Mouse (Mus musculus): ENCODE measurements at regions not wholly inside any gene's neighbourhood (a gene's known extent, or its start where the extent isn't known, plus 50 kb on each side); places are given as distances from the start of the nearest gene placed in this dataset.

- Histone ChIP-seq H3K9me3 (no peaks in the 10 kb centered on the region), H3K36me3 (replicated peaks) (no peaks in the 10 kb centered on the region), H3K27me3 (ENCODE audit: poor library complexity, severe bottlenecking) (no peaks in the 10 kb centered on the region), H3K27ac (peak overlapping the region; percentile 61), H3K4me1 (peaks cover 56% of the 10 kb centered on the region), H3K4me3 (no peak overlapping the region; the same call in 1 of the 2 replicates)
- peak; percentile 19 for DNase-seq (ENCODE audit: extremely low spot score, low spot score)
- WGBS = 11% methylated on average over 8 of the region's 8 CpGs
Observed at GRCm38 (mm10) chr7:36133658-36134143, 330.9 kb upstream of the Zfp507 start.

- Histone ChIP-seq H3K27ac (no peak overlapping the region), H3K9me3 (no peaks in the 10 kb centered on the region), H3K4me3 (no peak overlapping the region), H3K36me3 (replicated peaks) (no peaks in the 10 kb centered on the region), H3K27me3 (ENCODE audit: poor library complexity, severe bottlenecking) (no peaks in the 10 kb centered on the region), H3K4me1 (peaks cover 57% of the 10 kb centered on the region)
- WGBS = 84% methylated on average over 11 of the region's 11 CpGs
- DNase-seq (ENCODE audit: extremely low spot score, low spot score) = no peak
Observed at GRCm38 (mm10) chr7:36133026-36133425, 330.2 kb upstream of the Zfp507 start.

GRCm38 (mm10) chr7:36132569-36132968 lies 329.8 kb upstream of the Zfp507 start:
- Histone ChIP-seq H3K4me3 (no peak overlapping the region), H3K4me1 (peaks cover 57% of the 10 kb centered on the region), H3K9me3 (no peaks in the 10 kb centered on the region), H3K27ac (no peak overlapping the region), H3K27me3 (ENCODE audit: poor library complexity, severe bottlenecking) (no peaks in the 10 kb centered on the region), H3K36me3 (replicated peaks) (no peaks in the 10 kb centered on the region)
- WGBS = 81% methylated on average over 1 of the region's 1 CpGs
- no peak for DNase-seq (ENCODE audit: extremely low spot score, low spot score)

GRCm38 (mm10) chr7:36097054-36097453 lies 294.3 kb upstream of the Zfp507 start:
- DNase-seq (ENCODE audit: extremely low spot score, low spot score) = no peak
- Histone ChIP-seq H3K36me3 (replicated peaks) (no peaks in the 10 kb centered on the region), H3K4me3 (no peak overlapping the region), H3K4me1 (no peaks in the 10 kb centered on the region), H3K27me3 (ENCODE audit: poor library complexity, severe bottlenecking) (no peaks in the 10 kb centered on the region), H3K27ac (no peak overlapping the region), H3K9me3 (no peaks in the 10 kb centered on the region)
- 86% methylated on average over 4 of the region's 4 CpGs for WGBS

- no peak for DNase-seq (ENCODE audit: extremely low spot score, low spot score)
- 87% methylated on average over 20 of the region's 20 CpGs for WGBS
- Histone ChIP-seq H3K4me3 (no peak overlapping the region), H3K36me3 (replicated peaks) (no peaks in the 10 kb centered on the region), H3K9me3 (no peaks in the 10 kb centered on the region), H3K4me1 (peaks cover 5% of the 10 kb centered on the region), H3K27me3 (ENCODE audit: poor library complexity, severe bottlenecking) (no peaks in the 10 kb centered on the region), H3K27ac (no peak overlapping the region)
Observed at GRCm38 (mm10) chr7:36095258-36096130, 292.7 kb upstream of the Zfp507 start.

- 88% methylated on average over 9 of the region's 9 CpGs for WGBS
Observed at GRCm38 (mm10) chr7:36091132-36091531, 288.3 kb upstream of the Zfp507 start.

DNA sequence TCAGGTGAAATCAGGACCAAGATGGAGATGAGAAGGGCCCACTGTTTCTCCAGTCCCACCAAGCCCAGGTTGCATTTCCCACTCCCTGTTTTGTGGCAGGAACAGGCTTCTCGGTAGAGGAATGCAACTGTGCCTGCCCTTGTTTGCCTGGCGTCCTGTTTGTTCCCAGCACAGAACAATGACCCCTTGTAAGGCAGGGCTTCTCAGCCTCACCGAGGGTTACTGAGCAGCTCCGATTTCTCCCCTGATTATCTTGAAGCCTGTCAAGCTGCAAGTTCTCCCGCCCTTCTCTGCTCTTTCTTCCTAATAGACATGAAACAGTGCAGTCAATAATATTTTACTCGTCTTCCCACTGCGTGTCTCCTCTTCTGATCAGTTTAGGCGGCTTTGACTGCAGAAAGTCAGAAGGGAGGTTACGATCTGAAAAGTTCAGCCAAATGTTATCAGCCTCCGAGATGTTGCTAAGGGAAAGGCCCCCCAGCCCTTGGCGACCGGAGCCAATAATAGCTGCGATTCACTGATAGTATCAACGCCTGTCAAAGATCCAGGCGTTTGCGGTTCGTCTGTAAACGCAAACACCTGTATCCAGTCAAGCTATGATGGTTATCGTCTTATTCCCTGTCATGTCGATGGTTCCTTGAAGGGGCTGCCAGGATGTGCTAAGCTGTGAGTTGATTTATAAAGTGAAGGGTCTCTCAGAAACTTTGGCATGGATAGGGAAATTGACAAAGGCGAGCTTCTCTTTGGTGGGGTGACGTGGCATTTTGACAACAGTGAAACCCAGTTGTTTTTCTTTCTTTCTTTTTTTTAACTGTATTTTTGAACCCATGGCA lies 287.7 kb upstream of the Zfp507 start:
- H3K4me1 ChIP-seq = peaks cover 12% of the 10 kb centered on the region
- 68% methylated on average over 22 of the region's 22 CpGs for WGBS
- no peaks in the 10 kb centered on the region for H3K27me3 ChIP-seq (ENCODE audit: poor library complexity, severe bottlenecking)
- peak overlapping the region; percentile 64 for H3K27ac ChIP-seq
- DNase-seq (ENCODE audit: extremely low spot score, low spot score) = no peak
- H3K9me3 ChIP-seq = no peaks in the 10 kb centered on the region
- no peak overlapping the region for H3K4me3 ChIP-seq
- no peaks in the 10 kb centered on the region for H3K36me3 ChIP-seq (replicated peaks)

More at GRCm38 (mm10) chr7:36091132-36091531, 288.3 kb upstream of the Zfp507 start:
- no peaks in the 10 kb centered on the region for H3K9me3 ChIP-seq
- H3K4me1 ChIP-seq = peaks cover 12% of the 10 kb centered on the region
- no peaks in the 10 kb centered on the region for H3K36me3 ChIP-seq (replicated peaks)
- H3K27me3 ChIP-seq (ENCODE audit: poor library complexity, severe bottlenecking) = no peaks in the 10 kb centered on the region
- 0 out of 2 replicates have a peak overlapping the region, but pooled peaks have one; percentile 0 for H3K27ac ChIP-seq
- H3K4me3 ChIP-seq = no peak overlapping the region
- DNase-seq (ENCODE audit: extremely low spot score, low spot score) = no peak

- H3K4me3 ChIP-seq = no peak overlapping the region
- DNase-seq (ENCODE audit: extremely low spot score, low spot score) = no peak
- H3K27ac ChIP-seq = no peak overlapping the region
- H3K36me3 ChIP-seq (replicated peaks) = no peaks in the 10 kb centered on the region
- H3K9me3 ChIP-seq = no peaks in the 10 kb centered on the region
- H3K27me3 ChIP-seq (ENCODE audit: poor library complexity, severe bottlenecking) = no peaks in the 10 kb centered on the region
- WGBS = 90% methylated on average over 6 of the region's 6 CpGs
- peaks cover 12% of the 10 kb centered on the region for H3K4me1 ChIP-seq
Observed at GRCm38 (mm10) chr7:36087598-36087997, 284.8 kb upstream of the Zfp507 start.

- Histone ChIP-seq H3K9me3 (peaks cover 11% of the 10 kb centered on the region; the same call in 1 of the 2 replicates), H3K27me3 (ENCODE audit: poor library complexity, severe bottlenecking) (peaks cover 41% of the 10 kb centered on the region), H3K36me3 (replicated peaks) (no peaks in the 10 kb centered on the region), H3K27ac (no peak overlapping the region), H3K4me1 (peaks cover 35% of the 10 kb centered on the region), H3K4me3 (no peak overlapping the region)
- no peak for DNase-seq (ENCODE audit: extremely low spot score, low spot score)
- WGBS = 85% methylated on average over 6 of the region's 6 CpGs
Observed at GRCm38 (mm10) chr7:36078666-36079065, 275.9 kb upstream of the Zfp507 start.

DNA sequence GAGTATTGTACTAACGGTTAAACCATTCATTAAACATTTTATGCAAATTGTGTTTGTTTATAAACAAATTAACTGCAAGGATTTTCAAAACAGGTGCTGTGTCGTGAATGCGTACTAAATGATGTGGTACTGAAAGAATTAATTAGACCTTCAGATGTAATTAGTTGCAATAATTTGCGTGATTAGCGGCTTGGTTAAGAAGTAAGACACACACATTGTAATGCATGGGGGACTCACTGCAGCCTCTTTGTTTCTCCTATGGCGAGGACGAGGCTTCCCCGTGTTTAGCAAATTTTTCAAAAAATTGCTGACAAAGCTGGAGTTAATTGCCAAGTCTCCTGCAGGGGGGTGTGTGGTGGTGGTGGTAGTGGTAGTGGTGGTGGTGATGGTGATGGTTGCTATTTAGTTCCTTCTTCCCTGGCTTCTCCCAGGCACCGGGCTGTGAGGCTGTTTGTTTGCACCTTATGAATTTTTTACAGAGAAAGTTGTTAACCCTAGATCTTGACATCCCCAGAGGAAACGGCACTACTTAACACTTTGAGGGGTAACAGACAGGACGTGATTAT lies 275.4 kb upstream of the Zfp507 start:
- H3K9me3 ChIP-seq = peaks cover 11% of the 10 kb centered on the region; the same call in 1 of the 2 replicates
- no peaks in the 10 kb centered on the region for H3K36me3 ChIP-seq (replicated peaks)
- peaks cover 35% of the 10 kb centered on the region for H3K4me1 ChIP-seq
- peaks cover 45% of the 10 kb centered on the region for H3K27me3 ChIP-seq (ENCODE audit: poor library complexity, severe bottlenecking)
- H3K4me3 ChIP-seq = no peak overlapping the region
- 74% methylated on average over 11 of the region's 11 CpGs for WGBS
- DNase-seq (ENCODE audit: extremely low spot score, low spot score) = no peak
- no peak overlapping the region for H3K27ac ChIP-seq

DNA sequence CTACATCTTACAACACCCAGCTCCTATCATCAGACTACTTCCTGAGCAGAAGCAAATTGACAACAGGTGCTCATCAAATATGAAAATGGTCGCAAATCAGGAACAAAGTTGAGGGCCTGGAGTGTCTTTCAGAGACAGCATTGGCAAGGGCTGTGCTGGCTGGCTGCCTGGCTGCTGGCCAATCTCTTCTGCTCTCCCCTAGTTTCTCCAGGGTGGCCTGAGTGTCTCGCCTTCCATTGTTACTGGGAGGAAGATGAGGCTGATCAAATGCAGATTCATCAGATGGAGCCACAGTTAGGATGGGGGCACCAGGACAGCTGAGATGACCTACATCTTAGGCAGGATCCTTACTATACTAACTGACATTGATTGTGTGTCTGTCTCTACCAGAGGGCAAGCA lies 274.5 kb upstream of the Zfp507 start:
- Histone ChIP-seq H3K4me3 (no peak overlapping the region), H3K27me3 (ENCODE audit: poor library complexity, severe bottlenecking) (peaks cover 54% of the 10 kb centered on the region), H3K27ac (no peak overlapping the region), H3K36me3 (replicated peaks) (no peaks in the 10 kb centered on the region), H3K9me3 (peaks cover 11% of the 10 kb centered on the region; the same call in 1 of the 2 replicates), H3K4me1 (peaks cover 35% of the 10 kb centered on the region)
- WGBS = 78% methylated on average over 2 of the region's 2 CpGs
- DNase-seq (ENCODE audit: extremely low spot score, low spot score) = no peak

DNA sequence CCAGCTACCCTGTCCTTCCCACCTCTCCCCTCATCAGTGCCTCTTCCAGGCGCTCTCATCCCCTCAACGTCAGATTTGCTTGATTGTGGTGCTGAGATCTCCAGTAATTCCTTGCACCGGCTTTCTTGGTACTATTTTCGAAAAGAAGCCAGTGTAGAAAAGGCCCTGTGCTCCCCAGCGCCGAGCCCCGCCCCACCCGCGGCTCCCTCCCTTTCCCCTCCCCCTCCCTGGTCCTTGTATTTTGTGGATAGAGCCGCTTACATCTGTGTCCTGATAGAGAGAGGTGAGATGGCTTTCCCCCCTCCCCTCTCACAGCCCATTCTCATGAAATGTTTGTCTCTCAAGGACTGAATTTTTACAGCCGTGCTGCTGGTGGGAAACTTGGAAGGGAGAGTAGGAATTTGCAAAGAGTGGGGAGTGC lies 273.2 kb upstream of the Zfp507 start:
- Histone ChIP-seq H3K4me3 (peak overlapping the region; percentile 33), H3K36me3 (replicated peaks) (no peaks in the 10 kb centered on the region), H3K9me3 (peaks cover 9% of the 10 kb centered on the region; the same call in 1 of the 2 replicates), H3K27ac (peak overlapping the region; percentile 76), H3K27me3 (ENCODE audit: poor library complexity, severe bottlenecking) (peaks cover 60% of the 10 kb centered on the region), H3K4me1 (peaks cover 40% of the 10 kb centered on the region)
- 6% methylated on average over 11 of the region's 11 CpGs for WGBS
- peak; percentile 30 for DNase-seq (ENCODE audit: extremely low spot score, low spot score)
